Mouse (Mus musculus): Measurements from ENCODE around the gene Gpr146. TPM values are rescaled to one million over a fixed set of nuclear protein-coding genes. Genes with fewer than 3 reads are reported as not detected.
"Not testable (repeated sequence)": the region's sequence is repeated elsewhere in the genome, so short reads cannot be mapped to it uniquely, and the experiment has no call there.

Gene Gpr146
- 12.1 and 14.8 TPM in 2 replicates for total RNA-seq (2021)
- long read RNA-seq, experiment 1, full-length matches to known transcripts = 3 of 11 reads
- long read RNA-seq, experiment 1, partial matches to known transcripts = 8 of 11 reads
- long read RNA-seq, experiment 1, other reads (novel, unspliced or antisense) = 0 of 11 reads
- long read RNA-seq, experiment 2, full-length matches to known transcripts = 9 of 14 reads
- long read RNA-seq, experiment 2, partial matches to known transcripts = 0 of 14 reads
- long read RNA-seq, experiment 2, other reads (novel, unspliced or antisense) = 5 of 14 reads

GRCm38 (mm10) chr5:139377468-139378270 is at the start of gene Gpr146:
TSS of gene Gpr146 (plus strand) at chr5:139377697.
- DNase-seq = peak; percentile 85

GRCm38 (mm10) chr5:139330766-139331165 is 46.7 kb upstream of the Gpr146 start:
- no peak for DNase-seq

- peak; percentile 88 for DNase-seq
Observed at GRCm38 (mm10) chr5:139331742-139332141, 45.8 kb upstream of the Gpr146 start.

- no peak for DNase-seq
Observed at GRCm38 (mm10) chr5:139332590-139333272, 44.8 kb upstream of the Gpr146 start.

GRCm38 (mm10) chr5:139333301-139334013 is 44.0 kb upstream of the Gpr146 start:
- DNase-seq = peak; percentile 53

GRCm38 (mm10) chr5:139334394-139334793 is 43.1 kb upstream of the Gpr146 start:
- DNase-seq = not testable (repeated sequence)

- no peak for DNase-seq
Observed at GRCm38 (mm10) chr5:139335634-139336033, 41.9 kb upstream of the Gpr146 start.

- no peak for DNase-seq
Observed at GRCm38 (mm10) chr5:139337826-139338370, 39.6 kb upstream of the Gpr146 start.

GRCm38 (mm10) chr5:139338403-139338802 is 39.1 kb upstream of the Gpr146 start:
- no peak for DNase-seq

GRCm38 (mm10) chr5:139338891-139339290 is 38.6 kb upstream of the Gpr146 start:
- no peak for DNase-seq

GRCm38 (mm10) chr5:139344021-139344686 is 33.3 kb upstream of the Gpr146 start:
- peak; percentile 91 for DNase-seq

GRCm38 (mm10) chr5:139344687-139345363 is 32.7 kb upstream of the Gpr146 start:
- DNase-seq = peak; percentile 99

GRCm38 (mm10) chr5:139345364-139345714 is 32.2 kb upstream of the Gpr146 start:
- no peak for DNase-seq

GRCm38 (mm10) chr5:139347225-139347624 is 30.3 kb upstream of the Gpr146 start:
- DNase-seq = no peak

- DNase-seq = no peak
Observed at GRCm38 (mm10) chr5:139349713-139350112, 27.8 kb upstream of the Gpr146 start.

GRCm38 (mm10) chr5:139351134-139351533 is 26.4 kb upstream of the Gpr146 start, which contains the start of gene Cox19:
TSS of gene Cox19 (minus strand) at chr5:139351418.
- no peak for DNase-seq

- no peak for DNase-seq
Observed at GRCm38 (mm10) chr5:139351628-139352027, 25.9 kb upstream of the Gpr146 start.

- DNase-seq = no peak
Observed at GRCm38 (mm10) chr5:139352317-139352716, 25.2 kb upstream of the Gpr146 start, which contains the start of gene Cyp2w1. TSS of gene Cyp2w1 (plus strand) at chr5:139352617.

GRCm38 (mm10) chr5:139353496-139353895 is 24.0 kb upstream of the Gpr146 start:
- peak; percentile 71 for DNase-seq

GRCm38 (mm10) chr5:139353946-139354345 is 23.6 kb upstream of the Gpr146 start:
- DNase-seq = no peak

Data from adrenal gland, postnatal 14 days (tissue).